Mouse (Mus musculus): ENCODE results near the gene Gja10. TPM values are rescaled to one million over a fixed set of nuclear protein-coding genes. Genes with fewer than 3 reads are reported as not detected.

The Gja10 gene
- polyA plus RNA-seq, 1 experiment from 2014 or later: not detected

DNA sequence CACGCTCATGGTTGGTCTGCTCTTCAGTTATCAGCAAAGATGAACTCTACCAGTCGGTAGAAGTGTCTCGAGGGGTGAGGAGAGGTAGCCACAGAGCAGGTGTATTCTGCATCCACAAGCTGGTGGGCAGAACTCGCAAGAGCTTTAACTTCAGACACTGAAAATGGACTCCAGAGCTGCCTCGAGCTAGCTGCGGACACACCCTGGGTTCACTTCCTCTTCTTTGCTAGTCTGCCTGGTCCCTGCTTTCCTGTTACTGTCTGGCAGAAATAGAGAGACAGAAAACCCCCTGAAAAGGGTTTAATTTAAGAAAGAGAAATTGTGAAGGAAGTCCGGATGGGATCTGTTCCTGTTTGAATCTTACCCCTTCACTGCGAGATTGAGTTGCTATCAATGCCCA, 37.6 kb downstream of the Gja10 start:
- DNase-seq (ENCODE audit: low spot score) (no peak), ATAC-seq (ENCODE audit: low FRiP score) (no peak)
- H3K27ac ChIP-seq (ENCODE audit: low read depth, low read length): no peak overlapping the region
- no peak overlapping the region for H3K4me3 ChIP-seq (ENCODE audit: low read depth, low read length)
- WGBS: 86% methylated on average over 8 of the region's 8 CpGs
- no peaks in the 10 kb centered on the region for H3K9me3 ChIP-seq (ENCODE audit: control insufficient read depth, low read length)
- H3K4me2 ChIP-seq (replicated peaks; ENCODE audit: low read depth, low read length): no peak overlapping the region
- H3K4me1 ChIP-seq (replicated peaks; ENCODE audit: control insufficient read depth, insufficient read depth, low read length): peaks cover 13% of the 10 kb centered on the region
- no peaks in the 10 kb centered on the region for H3K27me3 ChIP-seq (ENCODE audit: control insufficient read depth, insufficient read depth, low read length)
- H3K36me3 ChIP-seq (ENCODE audit: control insufficient read depth, insufficient read depth, low read length): no peaks in the 10 kb centered on the region
- H3K9ac ChIP-seq (ENCODE audit: low read depth, low read length): no peak overlapping the region

- Histone ChIP-seq H3K4me3 (ENCODE audit: low read depth, low read length) (no peak overlapping the region), H3K4me1 (replicated peaks; ENCODE audit: control insufficient read depth, insufficient read depth, low read length) (peaks cover 10% of the 10 kb centered on the region), H3K27me3 (ENCODE audit: control insufficient read depth, insufficient read depth, low read length) (no peaks in the 10 kb centered on the region), H3K36me3 (ENCODE audit: control insufficient read depth, insufficient read depth, low read length) (no peaks in the 10 kb centered on the region), H3K4me2 (replicated peaks; ENCODE audit: low read depth, low read length) (no peak overlapping the region), H3K9ac (ENCODE audit: low read depth, low read length) (no peak overlapping the region), H3K27ac (ENCODE audit: low read depth, low read length) (no peak overlapping the region), H3K9me3 (ENCODE audit: control insufficient read depth, low read length) (no peaks in the 10 kb centered on the region)
- ATAC-seq (ENCODE audit: low FRiP score) (no peak), DNase-seq (ENCODE audit: low spot score) (no peak)
- 81% methylated on average over 7 of the region's 7 CpGs for WGBS
Observed at GRCm38 (mm10) chr4:32564416-32564815, 38.1 kb downstream of the Gja10 start.

- DNase-seq (ENCODE audit: low spot score) (no peak), ATAC-seq (ENCODE audit: low FRiP score) (peak; percentile 41)
- H3K4me3 ChIP-seq (ENCODE audit: low read depth, low read length): no peak overlapping the region
- 95% methylated on average over 35 of the region's 35 CpGs for WGBS
- no peaks in the 10 kb centered on the region for H3K36me3 ChIP-seq (ENCODE audit: control insufficient read depth, insufficient read depth, low read length)
- H3K27ac ChIP-seq (ENCODE audit: low read depth, low read length): no peak overlapping the region
- H3K9me3 ChIP-seq (ENCODE audit: control insufficient read depth, low read length): no peaks in the 10 kb centered on the region
- no peak overlapping the region for H3K4me2 ChIP-seq (replicated peaks; ENCODE audit: low read depth, low read length)
- H3K4me1 ChIP-seq (replicated peaks; ENCODE audit: control insufficient read depth, insufficient read depth, low read length): peaks cover 10% of the 10 kb centered on the region
- H3K9ac ChIP-seq (ENCODE audit: low read depth, low read length): no peak overlapping the region
- H3K27me3 ChIP-seq (ENCODE audit: control insufficient read depth, insufficient read depth, low read length): no peaks in the 10 kb centered on the region
Observed at GRCm38 (mm10) chr4:32562319-32563115, 40.0 kb downstream of the Gja10 start.

DNA sequence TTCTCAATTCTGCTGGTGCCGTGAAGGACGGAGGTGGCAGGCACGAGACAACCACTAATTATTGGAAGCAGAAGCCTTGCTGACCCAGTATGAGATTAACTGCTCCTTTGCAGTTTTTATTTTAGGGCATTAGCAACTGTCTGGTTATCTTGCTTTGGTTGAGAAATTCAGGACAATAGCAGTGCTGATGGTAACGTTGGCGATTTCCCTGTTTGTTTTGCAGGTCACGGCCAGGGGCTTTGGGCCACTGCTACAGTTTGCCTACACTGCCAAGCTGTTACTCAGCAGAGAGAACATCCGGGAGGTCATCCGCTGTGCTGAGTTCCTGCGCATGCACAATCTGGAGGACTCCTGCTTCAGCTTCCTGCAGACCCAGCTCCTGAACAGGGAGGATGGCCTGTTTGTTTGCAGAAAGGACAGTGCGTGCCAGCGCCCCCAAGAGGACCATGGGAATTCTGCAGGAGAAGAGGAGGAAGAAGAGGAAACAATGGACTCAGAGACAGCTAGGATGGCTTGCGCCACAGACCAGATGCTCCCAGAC, 40.9 kb downstream of the Gja10 start:
- Histone ChIP-seq H3K27ac (ENCODE audit: low read depth, low read length) (peak overlapping the region; percentile 72), H3K27me3 (ENCODE audit: control insufficient read depth, insufficient read depth, low read length) (no peaks in the 10 kb centered on the region), H3K36me3 (ENCODE audit: control insufficient read depth, insufficient read depth, low read length) (no peaks in the 10 kb centered on the region), H3K9ac (ENCODE audit: low read depth, low read length) (no peak overlapping the region), H3K9me3 (ENCODE audit: control insufficient read depth, low read length) (no peaks in the 10 kb centered on the region), H3K4me3 (ENCODE audit: low read depth, low read length) (no peak overlapping the region), H3K4me1 (replicated peaks; ENCODE audit: control insufficient read depth, insufficient read depth, low read length) (peaks cover 10% of the 10 kb centered on the region), H3K4me2 (replicated peaks; ENCODE audit: low read depth, low read length) (no peak overlapping the region)
- ATAC-seq (ENCODE audit: low FRiP score) (peak; percentile 75), DNase-seq (ENCODE audit: low spot score) (peak; percentile 61)
- 45% methylated on average over 12 of the region's 12 CpGs for WGBS

DNA sequence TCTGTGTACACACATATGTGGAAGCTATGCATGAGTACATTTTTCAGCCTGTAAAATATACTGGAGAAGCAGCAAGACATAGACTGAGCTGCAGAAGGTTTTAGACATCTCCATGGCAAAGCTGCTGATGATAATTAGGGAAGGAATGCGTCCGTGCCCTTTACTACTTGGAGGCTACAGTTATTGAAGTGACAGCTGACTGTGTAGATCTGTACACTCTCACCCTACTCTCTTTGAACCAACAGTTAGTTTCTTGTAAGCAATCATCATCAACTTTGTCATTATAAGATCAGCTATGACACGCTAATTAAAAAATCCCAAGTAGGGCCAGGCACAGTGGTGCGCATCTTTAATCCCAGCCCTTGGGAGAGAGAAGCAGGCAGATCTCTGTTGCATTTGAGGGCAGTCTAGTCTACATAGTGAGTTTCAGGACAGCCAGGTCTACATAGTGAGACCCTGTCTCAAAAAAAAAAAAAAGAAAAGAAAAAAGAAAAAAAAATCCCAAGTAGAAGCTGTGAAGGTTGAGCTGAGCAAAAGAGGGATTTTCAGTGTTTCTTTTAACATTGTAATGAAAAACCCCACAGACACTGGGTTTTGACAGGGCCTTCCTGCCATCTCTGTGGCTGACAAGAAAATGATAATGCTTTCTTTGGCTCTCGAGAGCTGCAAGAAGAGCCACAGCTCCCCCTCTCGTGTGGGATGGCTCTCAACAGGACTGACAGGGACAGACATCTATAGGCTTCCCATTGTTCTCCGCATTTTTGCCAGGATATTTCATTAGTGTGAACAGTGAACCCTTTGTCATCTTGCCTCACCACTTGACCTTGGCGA, 41.6 kb downstream of the Gja10 start:
- H3K27me3 ChIP-seq (ENCODE audit: control insufficient read depth, insufficient read depth, low read length): no peaks in the 10 kb centered on the region
- peaks cover 10% of the 10 kb centered on the region for H3K4me1 ChIP-seq (replicated peaks; ENCODE audit: control insufficient read depth, insufficient read depth, low read length)
- H3K4me2 ChIP-seq (replicated peaks; ENCODE audit: low read depth, low read length): no peak overlapping the region
- no peak overlapping the region for H3K4me3 ChIP-seq (ENCODE audit: low read depth, low read length)
- H3K36me3 ChIP-seq (ENCODE audit: control insufficient read depth, insufficient read depth, low read length): no peaks in the 10 kb centered on the region
- peak overlapping the region; percentile 72 for H3K27ac ChIP-seq (ENCODE audit: low read depth, low read length)
- ATAC-seq (ENCODE audit: low FRiP score) (peak; percentile 74), DNase-seq (ENCODE audit: low spot score) (peak; percentile 52)
- no peaks in the 10 kb centered on the region for H3K9me3 ChIP-seq (ENCODE audit: control insufficient read depth, low read length)
- WGBS: 51% methylated on average over 8 of the region's 8 CpGs
- 0 out of 2 replicates have a peak overlapping the region, but pooled peaks have one; percentile 15 for H3K9ac ChIP-seq (ENCODE audit: low read depth, low read length)

DNA sequence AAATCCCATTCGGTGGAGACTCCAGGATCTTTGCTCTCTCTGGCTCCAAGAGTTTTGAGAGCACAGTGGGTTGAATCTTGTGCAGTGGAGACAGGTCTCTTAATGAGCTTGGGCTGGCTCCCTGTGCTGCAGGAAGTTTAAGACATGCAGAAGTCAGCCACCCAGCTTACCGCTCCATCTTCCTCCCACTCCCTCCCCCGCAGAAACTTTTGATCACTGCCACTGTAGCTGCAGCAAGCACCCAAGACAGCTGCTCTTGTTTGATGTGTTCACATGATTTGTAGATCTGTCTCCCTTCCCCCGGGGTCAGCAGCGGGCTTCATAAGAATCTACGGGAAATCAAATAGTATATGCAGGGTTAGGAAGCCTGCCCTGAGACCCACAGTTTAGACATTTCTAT, 42.3 kb downstream of the Gja10 start:
- 0 out of 2 replicates have a peak overlapping the region, but pooled peaks have one; percentile 15 for H3K9ac ChIP-seq (ENCODE audit: low read depth, low read length)
- H3K36me3 ChIP-seq (ENCODE audit: control insufficient read depth, insufficient read depth, low read length): no peaks in the 10 kb centered on the region
- no peak overlapping the region for H3K4me2 ChIP-seq (replicated peaks; ENCODE audit: low read depth, low read length)
- ATAC-seq (ENCODE audit: low FRiP score): no peak
- peak overlapping the region; percentile 72; the same call in 1 of the 2 replicates for H3K27ac ChIP-seq (ENCODE audit: low read depth, low read length)
- WGBS: 53% methylated on average over 6 of the region's 6 CpGs
- no peaks in the 10 kb centered on the region for H3K9me3 ChIP-seq (ENCODE audit: control insufficient read depth, low read length)
- DNase-seq (ENCODE audit: low spot score): no peak
- H3K27me3 ChIP-seq (ENCODE audit: control insufficient read depth, insufficient read depth, low read length): no peaks in the 10 kb centered on the region
- H3K4me3 ChIP-seq (ENCODE audit: low read depth, low read length): no peak overlapping the region
- peaks cover 10% of the 10 kb centered on the region for H3K4me1 ChIP-seq (replicated peaks; ENCODE audit: control insufficient read depth, insufficient read depth, low read length)

DNA sequence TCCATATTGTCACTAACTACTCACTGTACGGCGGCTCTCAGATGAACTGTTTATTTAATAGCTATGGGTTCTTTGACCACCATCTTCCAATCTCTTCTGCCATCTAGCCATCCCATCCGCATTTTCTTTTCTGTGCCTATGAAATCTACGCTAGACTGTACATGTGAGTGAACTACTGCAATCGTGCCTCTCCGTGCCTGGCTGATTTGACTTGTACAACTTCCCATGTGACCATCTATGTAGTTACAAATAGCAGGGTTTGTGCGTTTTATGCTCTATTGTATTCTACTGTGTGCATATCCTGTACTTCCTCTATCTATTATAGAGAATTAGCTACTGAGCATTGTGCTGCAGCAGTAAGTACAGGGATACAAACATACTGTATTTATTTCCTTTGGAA, 47.1 kb downstream of the Gja10 start:
- Histone ChIP-seq H3K27ac (ENCODE audit: low read depth, low read length) (no peak overlapping the region), H3K36me3 (ENCODE audit: control insufficient read depth, insufficient read depth, low read length) (no peaks in the 10 kb centered on the region), H3K4me1 (replicated peaks; ENCODE audit: control insufficient read depth, insufficient read depth, low read length) (0 out of 2 replicates have a peak, but pooled peaks cover 4% of the 10 kb centered on the region), H3K9me3 (ENCODE audit: control insufficient read depth, low read length) (no peaks in the 10 kb centered on the region), H3K4me3 (ENCODE audit: low read depth, low read length) (no peak overlapping the region), H3K27me3 (ENCODE audit: control insufficient read depth, insufficient read depth, low read length) (no peaks in the 10 kb centered on the region), H3K9ac (ENCODE audit: low read depth, low read length) (no peak overlapping the region), H3K4me2 (replicated peaks; ENCODE audit: low read depth, low read length) (no peak overlapping the region)
- no peak for ATAC-seq (ENCODE audit: low FRiP score)
- WGBS: 92% methylated on average over 7 of the region's 7 CpGs
- no peak for DNase-seq (ENCODE audit: low spot score)

DNA sequence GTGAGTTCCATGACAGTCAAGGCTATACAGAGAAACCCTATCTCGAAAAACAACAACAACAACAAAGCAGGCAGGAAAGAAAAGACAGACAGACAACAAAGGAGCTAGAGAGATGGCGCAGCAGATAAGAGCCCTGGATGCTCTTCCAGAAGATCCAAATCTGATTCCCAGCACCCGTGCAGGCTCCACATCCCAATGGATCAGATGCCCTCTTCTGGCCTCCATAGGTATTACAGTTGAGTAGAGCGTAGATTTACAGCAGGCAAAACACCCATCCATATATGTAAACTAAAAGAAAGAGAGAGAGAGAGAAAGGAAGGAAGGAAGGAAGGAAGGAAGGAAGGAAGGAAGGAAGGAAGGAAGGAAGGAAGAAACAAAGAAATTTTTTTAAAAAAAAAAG, 51.2 kb downstream of the Gja10 start:
- ATAC-seq (ENCODE audit: low FRiP score): no peak
- 41% methylated on average over 4 of the region's 4 CpGs for WGBS

More for the DNA sequence above, 51.2 kb downstream of the Gja10 start:
- DNase-seq (ENCODE audit: low spot score): peak; percentile 74
- no peaks in the 10 kb centered on the region for H3K27me3 ChIP-seq (ENCODE audit: control insufficient read depth, insufficient read depth, low read length)
- no peak overlapping the region for H3K4me3 ChIP-seq (ENCODE audit: low read depth, low read length)
- no peaks in the 10 kb centered on the region for H3K4me1 ChIP-seq (replicated peaks; ENCODE audit: control insufficient read depth, insufficient read depth, low read length)
- H3K9ac ChIP-seq (ENCODE audit: low read depth, low read length): no peak overlapping the region
- H3K27ac ChIP-seq (ENCODE audit: low read depth, low read length): no peak overlapping the region
- H3K4me2 ChIP-seq (replicated peaks; ENCODE audit: low read depth, low read length): no peak overlapping the region
- no peaks in the 10 kb centered on the region for H3K9me3 ChIP-seq (ENCODE audit: control insufficient read depth, low read length)
- no peaks in the 10 kb centered on the region for H3K36me3 ChIP-seq (ENCODE audit: control insufficient read depth, insufficient read depth, low read length)
